Mouse (Mus musculus): ENCODE results near the gene Foxn1. TPM values are rescaled to one million over a fixed set of nuclear protein-coding genes. Genes with fewer than 3 reads are reported as not detected.

The Foxn1 gene
- total and polyA plus RNA-seq, 2 experiments from 2014 or later = not detected

DNA sequence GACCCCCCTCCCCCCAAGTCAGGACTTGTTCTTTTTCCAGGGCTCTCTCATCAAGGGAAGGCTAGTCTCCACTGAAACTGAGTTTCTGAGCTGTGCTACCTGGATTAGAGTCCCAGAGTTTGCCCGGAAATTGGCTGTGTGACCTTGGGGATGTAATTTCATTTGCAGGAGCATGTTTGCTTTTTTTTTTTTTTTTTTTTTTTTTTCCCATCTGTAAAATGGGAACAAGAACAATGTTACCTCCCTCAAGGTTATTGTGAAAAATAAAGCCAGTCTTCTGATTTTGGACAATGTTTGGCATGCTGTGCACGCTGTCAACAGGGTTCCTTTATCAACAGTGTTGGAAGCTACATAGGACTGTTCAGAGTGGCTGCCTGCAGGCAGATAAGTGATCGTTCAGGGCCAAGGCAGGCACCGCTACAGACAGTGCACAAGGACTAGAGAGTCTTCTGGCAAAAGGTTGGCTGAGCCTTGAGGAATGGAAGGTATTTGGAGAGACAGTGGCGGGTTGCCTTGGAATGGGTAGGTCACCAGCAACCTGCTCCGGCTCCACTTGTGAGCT, 41.9 kb downstream of the Foxn1 start:
- peak overlapping the region; percentile 86 for H3K27ac ChIP-seq
- H3K36me3 ChIP-seq (ENCODE audit: insufficient read depth, low read length) = peaks cover 19% of the 10 kb centered on the region
- H3K27me3 ChIP-seq (ENCODE audit: insufficient read depth, low read length) = no peaks in the 10 kb centered on the region
- TF ChIP-seq CTCF (IDR thresholded peaks at IDR 0.05; ENCODE audit: low read depth) = no peak
- H3K4me3 ChIP-seq (ENCODE audit: low read length) = peak overlapping the region; percentile 86
- peak overlapping the region; percentile 93 for H3K9ac ChIP-seq (replicated peaks; ENCODE audit: low read length)
- 64% methylated on average over 6 of the region's 6 CpGs for WGBS
- ATAC-seq (no peak), DNase-seq (ENCODE audit: low spot score) (no peak)
- no peaks in the 10 kb centered on the region for H3K9me3 ChIP-seq (ENCODE audit: low read length)
- H3K4me1 ChIP-seq (ENCODE audit: insufficient read depth, low read length) = peaks cover 15% of the 10 kb centered on the region; the same call in 1 of the 2 replicates
- peak overlapping the region; percentile 83 for H3K4me2 ChIP-seq (ENCODE audit: low read depth, low read length)

DNA sequence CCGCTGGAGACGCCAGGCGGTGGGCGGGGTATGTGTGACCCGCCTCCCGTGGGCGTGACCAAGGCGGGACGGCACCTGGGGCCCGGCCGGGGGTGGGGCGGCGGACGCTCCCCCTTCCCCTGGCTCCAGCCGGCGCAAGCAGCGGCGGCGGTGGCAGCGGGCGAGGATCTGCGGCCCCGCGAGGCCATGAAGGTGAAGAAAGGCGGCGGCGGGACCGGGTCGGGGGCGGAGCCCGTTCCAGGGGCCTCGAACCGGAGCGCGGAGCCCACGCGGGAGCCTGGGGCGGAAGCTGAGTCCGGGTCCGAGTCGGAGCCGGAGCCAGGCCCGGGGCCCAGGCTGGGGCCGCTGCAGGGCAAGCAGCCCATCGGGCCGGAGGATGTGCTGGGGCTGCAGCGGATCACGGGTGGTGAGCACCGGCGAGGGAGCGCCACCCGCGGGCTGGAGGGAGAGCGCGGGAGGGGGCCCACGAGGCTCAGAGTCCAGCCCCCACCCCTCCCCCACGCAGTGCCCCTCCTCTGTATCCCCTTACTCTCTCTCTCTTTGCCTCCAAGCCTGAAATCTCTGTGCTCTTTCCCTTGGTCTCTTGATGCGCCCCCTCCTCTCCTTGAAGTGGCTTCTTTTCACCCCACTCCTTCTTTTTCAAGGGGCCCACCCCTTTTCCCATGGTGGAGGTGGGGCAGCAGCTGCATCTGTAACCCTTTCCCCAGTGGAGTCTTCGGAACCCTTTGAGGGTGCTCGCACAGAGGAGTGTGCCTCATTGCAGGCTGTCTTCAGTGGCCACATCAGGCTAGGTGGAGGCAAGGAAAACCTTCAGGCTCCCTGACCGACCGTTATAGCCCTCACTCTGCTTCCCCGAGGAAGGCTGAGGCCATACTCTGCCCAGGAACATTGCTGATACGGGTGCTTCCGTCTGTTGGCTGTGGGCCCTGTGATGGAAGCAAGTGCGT, 42.7 kb downstream of the Foxn1 start, which contains the start of gene Unc119:
TSS of gene Unc119 (plus strand) at position 102 of the 947 bp plus-strand sequence.
- no peak for TF ChIP-seq CTCF (IDR thresholded peaks at IDR 0.05; ENCODE audit: low read depth)
- H3K4me2 ChIP-seq (ENCODE audit: low read depth, low read length) = peak within 1 kb of the TSS; percentile 83
- 1% methylated on average over 59 of the region's 66 CpGs for WGBS
- ATAC-seq (peak; percentile 70), DNase-seq (ENCODE audit: low spot score) (peak; percentile 89)
- H3K27ac ChIP-seq = peak within 1 kb of the TSS; percentile 86
- H3K36me3 ChIP-seq (ENCODE audit: insufficient read depth, low read length) = peaks cover 26% of the 10 kb centered on the region
- peak within 1 kb of the TSS; percentile 86 for H3K4me3 ChIP-seq (ENCODE audit: low read length)
- H3K9me3 ChIP-seq (ENCODE audit: low read length) = no peaks in the 10 kb centered on the region
- peak within 1 kb of the TSS; percentile 93 for H3K9ac ChIP-seq (replicated peaks; ENCODE audit: low read length)
- peaks cover 15% of the 10 kb centered on the region; the same call in 1 of the 2 replicates for H3K4me1 ChIP-seq (ENCODE audit: insufficient read depth, low read length)
- H3K27me3 ChIP-seq (ENCODE audit: insufficient read depth, low read length) = no peaks in the 10 kb centered on the region

DNA sequence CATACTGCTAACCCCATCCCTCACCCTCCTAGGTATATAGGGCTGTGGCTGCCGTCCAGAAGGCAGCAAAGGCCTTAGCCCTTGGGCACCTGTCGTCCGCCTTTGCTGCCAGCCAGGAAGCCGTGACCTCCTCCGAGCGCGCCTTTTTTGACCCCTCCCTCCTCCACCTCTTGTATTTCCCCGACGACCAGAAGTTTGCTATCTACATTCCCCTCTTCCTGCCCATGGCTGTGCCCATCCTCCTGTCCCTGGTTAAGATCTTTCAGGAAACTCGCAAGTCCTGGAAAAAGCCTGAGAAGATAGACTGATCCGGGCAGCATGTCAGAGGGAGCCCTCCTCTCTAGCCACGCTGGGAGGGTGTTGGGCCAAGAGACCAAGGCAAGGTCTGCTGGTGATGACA, 44.7 kb downstream of the Foxn1 start:
- Histone ChIP-seq H3K9me3 (ENCODE audit: low read length) (no peaks in the 10 kb centered on the region), H3K36me3 (ENCODE audit: insufficient read depth, low read length) (peaks cover 32% of the 10 kb centered on the region), H3K9ac (replicated peaks; ENCODE audit: low read length) (no peak overlapping the region), H3K4me1 (ENCODE audit: insufficient read depth, low read length) (peaks cover 15% of the 10 kb centered on the region; the same call in 1 of the 2 replicates), H3K27me3 (ENCODE audit: insufficient read depth, low read length) (no peaks in the 10 kb centered on the region), H3K4me2 (ENCODE audit: low read depth, low read length) (no peak overlapping the region), H3K27ac (no peak overlapping the region), H3K4me3 (ENCODE audit: low read length) (no peak overlapping the region)
- TF ChIP-seq CTCF (IDR thresholded peaks at IDR 0.05; ENCODE audit: low read depth) = no peak
- no peak for ATAC-seq
- WGBS = 82% methylated on average over 12 of the region's 12 CpGs
- DNase-seq (ENCODE audit: low spot score) = no peak

DNA sequence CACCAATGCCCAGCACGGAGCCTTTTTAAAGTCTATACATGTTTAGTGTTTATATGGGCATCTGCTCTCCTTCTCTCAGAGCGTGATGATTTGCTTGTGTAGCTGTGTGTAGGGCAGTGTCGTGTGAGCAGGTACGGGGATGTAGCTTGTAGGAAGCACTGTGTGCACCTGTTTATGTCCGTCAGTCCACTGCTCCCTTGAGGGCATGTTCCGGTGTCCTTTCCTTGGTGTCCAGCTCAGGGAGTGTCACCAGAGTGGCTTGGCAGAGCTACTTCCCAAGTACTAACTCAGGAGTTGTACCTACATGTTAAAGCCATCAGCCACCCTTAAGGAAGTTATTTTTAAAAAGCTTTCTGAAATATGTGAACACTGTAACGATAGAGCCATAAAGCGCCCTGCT, 49.3 kb downstream of the Foxn1 start:
- H3K4me2 ChIP-seq (ENCODE audit: low read depth, low read length) = no peak overlapping the region
- H3K4me1 ChIP-seq (ENCODE audit: insufficient read depth, low read length) = no peaks in the 10 kb centered on the region
- no peaks in the 10 kb centered on the region for H3K9me3 ChIP-seq (ENCODE audit: low read length)
- H3K4me3 ChIP-seq (ENCODE audit: low read length) = no peak overlapping the region
- no peak overlapping the region for H3K27ac ChIP-seq
- DNase-seq (ENCODE audit: low spot score) = no peak
- peaks cover 46% of the 10 kb centered on the region for H3K36me3 ChIP-seq (ENCODE audit: insufficient read depth, low read length)
- no peak for ATAC-seq
- no peak for TF ChIP-seq CTCF (IDR thresholded peaks at IDR 0.05; ENCODE audit: low read depth)
- 96% methylated on average over 8 of the region's 8 CpGs for WGBS
- no peaks in the 10 kb centered on the region for H3K27me3 ChIP-seq (ENCODE audit: insufficient read depth, low read length)
- no peak overlapping the region for H3K9ac ChIP-seq (replicated peaks; ENCODE audit: low read length)

DNA sequence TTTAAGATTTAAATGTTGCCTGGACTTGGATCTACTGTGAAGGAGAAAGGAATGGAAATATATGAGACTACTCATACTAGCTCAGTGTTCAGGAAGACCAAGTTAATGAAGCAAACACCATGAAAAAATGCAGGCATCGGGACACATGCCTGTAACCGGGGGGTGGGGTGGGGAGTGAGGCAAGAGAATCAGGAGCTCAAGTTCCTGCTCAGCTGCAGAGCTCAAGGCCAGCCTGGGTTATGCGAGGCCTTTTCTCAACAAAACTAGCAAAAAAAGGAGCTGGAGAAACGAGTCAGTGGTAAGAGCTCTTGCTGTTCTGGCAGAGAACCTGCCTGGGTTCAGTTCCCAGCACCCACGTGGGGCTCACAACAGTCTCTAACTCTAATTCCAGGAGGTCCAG, 52.4 kb downstream of the Foxn1 start:
- no peak for ATAC-seq

DNA sequence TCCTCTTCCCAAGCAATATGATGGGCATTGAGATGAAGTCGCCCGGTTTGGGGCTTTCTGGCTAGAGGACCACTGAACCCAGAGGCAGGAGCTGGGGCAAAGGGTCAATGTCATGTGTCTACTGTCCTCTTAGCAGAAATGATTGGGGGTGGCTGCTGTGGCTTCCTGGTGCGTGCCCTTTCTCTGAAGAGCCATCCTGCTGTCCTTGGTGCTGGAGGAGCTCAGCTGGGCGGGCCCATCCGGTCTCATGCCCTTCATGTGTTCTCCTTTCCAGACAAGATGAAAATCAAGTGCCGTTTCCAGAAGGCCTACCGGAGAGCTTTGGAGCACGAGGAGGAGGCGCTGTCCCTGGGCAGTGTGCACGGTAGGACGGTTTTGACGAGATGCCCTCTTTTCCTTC, 53.7 kb downstream of the Foxn1 start:
- no peak overlapping the region for H3K9ac ChIP-seq (replicated peaks; ENCODE audit: low read length)
- no peak overlapping the region for H3K4me2 ChIP-seq (ENCODE audit: low read depth, low read length)
- no peak for TF ChIP-seq CTCF (IDR thresholded peaks at IDR 0.05; ENCODE audit: low read depth)
- DNase-seq (ENCODE audit: low spot score) = no peak
- no peak for ATAC-seq
- H3K9me3 ChIP-seq (ENCODE audit: low read length) = no peaks in the 10 kb centered on the region
- 93% methylated on average over 12 of the region's 12 CpGs for WGBS
- no peak overlapping the region for H3K27ac ChIP-seq
- no peaks in the 10 kb centered on the region for H3K4me1 ChIP-seq (ENCODE audit: insufficient read depth, low read length)
- no peaks in the 10 kb centered on the region for H3K27me3 ChIP-seq (ENCODE audit: insufficient read depth, low read length)
- no peak overlapping the region for H3K4me3 ChIP-seq (ENCODE audit: low read length)
- H3K36me3 ChIP-seq (ENCODE audit: insufficient read depth, low read length) = peaks cover 18% of the 10 kb centered on the region

More for the DNA sequence above, 52.4 kb downstream of the Foxn1 start:
- TF ChIP-seq CTCF (IDR thresholded peaks at IDR 0.05; ENCODE audit: low read depth) = no peak
- WGBS = 96% methylated on average over 5 of the region's 5 CpGs
- Histone ChIP-seq H3K9me3 (ENCODE audit: low read length) (no peaks in the 10 kb centered on the region), H3K9ac (replicated peaks; ENCODE audit: low read length) (no peak overlapping the region), H3K36me3 (ENCODE audit: insufficient read depth, low read length) (peaks cover 22% of the 10 kb centered on the region), H3K27me3 (ENCODE audit: insufficient read depth, low read length) (no peaks in the 10 kb centered on the region), H3K27ac (no peak overlapping the region), H3K4me2 (ENCODE audit: low read depth, low read length) (no peak overlapping the region), H3K4me3 (ENCODE audit: low read length) (no peak overlapping the region), H3K4me1 (ENCODE audit: insufficient read depth, low read length) (no peaks in the 10 kb centered on the region)
- DNase-seq (ENCODE audit: low spot score) = no peak
